Mouse (Mus musculus): ENCODE measurements around the gene Dzip1l. TPM values are rescaled to one million over a fixed set of nuclear protein-coding genes. Genes with fewer than 3 reads are reported as not detected.

Gene Dzip1l
- polyA plus RNA-seq, 1 experiment from 2014 or later, result 23.0 TPM

GRCm38 (mm10) chr9:99667596-99667995 is 38.3 kb downstream of the Dzip1l start:
- H3K4me2 ChIP-seq (replicated peaks; ENCODE audit: low read depth, low read length), result no peak overlapping the region
- H3K4me3 ChIP-seq (ENCODE audit: low read length), result no peak overlapping the region
- H3K36me3 ChIP-seq (ENCODE audit: control insufficient read depth, insufficient read depth, low read length), result peaks cover 59% of the 10 kb centered on the region

GRCm38 (mm10) chr9:99671603-99672002 is 42.3 kb downstream of the Dzip1l start:
- Histone ChIP-seq H3K9ac (ENCODE audit: low read depth, low read length) (no peak overlapping the region), H3K27ac (ENCODE audit: low read depth, low read length) (no peak overlapping the region), H3K4me2 (replicated peaks; ENCODE audit: low read depth, low read length) (no peak overlapping the region), H3K4me3 (ENCODE audit: low read length) (no peak overlapping the region), H3K9me3 (ENCODE audit: control insufficient read depth, low read length) (no peaks in the 10 kb centered on the region), H3K27me3 (ENCODE audit: control insufficient read depth, insufficient read depth, low read length) (no peaks in the 10 kb centered on the region), H3K4me1 (ENCODE audit: control insufficient read depth, insufficient read depth, low read length) (no peaks in the 10 kb centered on the region), H3K36me3 (ENCODE audit: control insufficient read depth, insufficient read depth, low read length) (peaks cover 30% of the 10 kb centered on the region)
- no peak for ATAC-seq (ENCODE audit: low FRiP score, low TSS enrichment)
- 33% methylated on average over 2 of the region's 2 CpGs for WGBS

More at GRCm38 (mm10) chr9:99667596-99667995, 38.3 kb downstream of the Dzip1l start:
- H3K9ac ChIP-seq (ENCODE audit: low read depth, low read length), result no peak overlapping the region
- H3K4me1 ChIP-seq (ENCODE audit: control insufficient read depth, insufficient read depth, low read length), result no peaks in the 10 kb centered on the region
- H3K9me3 ChIP-seq (ENCODE audit: control insufficient read depth, low read length), result no peaks in the 10 kb centered on the region
- 94% methylated on average over 8 of the region's 8 CpGs for WGBS
- ATAC-seq (ENCODE audit: low FRiP score, low TSS enrichment), result no peak
- H3K27me3 ChIP-seq (ENCODE audit: control insufficient read depth, insufficient read depth, low read length), result no peaks in the 10 kb centered on the region
- no peak overlapping the region for H3K27ac ChIP-seq (ENCODE audit: low read depth, low read length)

DNA sequence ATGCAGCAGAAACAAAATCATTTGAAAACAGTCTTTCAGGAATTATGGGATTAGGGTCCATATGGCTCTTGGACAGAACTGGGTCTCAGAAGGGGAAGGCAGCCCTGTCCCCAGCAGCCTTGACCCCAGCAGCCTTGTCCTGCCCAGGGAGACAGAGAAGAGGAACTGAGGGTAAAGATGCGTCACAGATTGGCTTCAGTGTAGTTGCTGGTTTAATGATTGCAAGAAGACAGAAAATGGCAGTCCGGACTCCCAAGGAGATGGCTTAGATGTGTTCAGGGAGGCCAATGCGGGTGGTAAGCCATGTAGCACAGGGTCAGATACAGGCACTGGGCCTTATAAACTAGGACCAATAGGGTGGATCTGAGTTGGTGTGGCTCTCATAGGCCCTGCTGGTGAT is 46.4 kb downstream of the Dzip1l start:
- no peak overlapping the region for H3K4me3 ChIP-seq (ENCODE audit: low read length)
- H3K9me3 ChIP-seq (ENCODE audit: control insufficient read depth, low read length), result no peaks in the 10 kb centered on the region
- H3K4me1 ChIP-seq (ENCODE audit: control insufficient read depth, insufficient read depth, low read length), result no peaks in the 10 kb centered on the region
- WGBS, result 86% methylated on average over 3 of the region's 3 CpGs
- H3K27ac ChIP-seq (ENCODE audit: low read depth, low read length), result no peak overlapping the region
- ATAC-seq (ENCODE audit: low FRiP score, low TSS enrichment), result no peak
- H3K27me3 ChIP-seq (ENCODE audit: control insufficient read depth, insufficient read depth, low read length), result no peaks in the 10 kb centered on the region
- no peak overlapping the region for H3K4me2 ChIP-seq (replicated peaks; ENCODE audit: low read depth, low read length)
- no peaks in the 10 kb centered on the region for H3K36me3 ChIP-seq (ENCODE audit: control insufficient read depth, insufficient read depth, low read length)
- H3K9ac ChIP-seq (ENCODE audit: low read depth, low read length), result no peak overlapping the region

DNA sequence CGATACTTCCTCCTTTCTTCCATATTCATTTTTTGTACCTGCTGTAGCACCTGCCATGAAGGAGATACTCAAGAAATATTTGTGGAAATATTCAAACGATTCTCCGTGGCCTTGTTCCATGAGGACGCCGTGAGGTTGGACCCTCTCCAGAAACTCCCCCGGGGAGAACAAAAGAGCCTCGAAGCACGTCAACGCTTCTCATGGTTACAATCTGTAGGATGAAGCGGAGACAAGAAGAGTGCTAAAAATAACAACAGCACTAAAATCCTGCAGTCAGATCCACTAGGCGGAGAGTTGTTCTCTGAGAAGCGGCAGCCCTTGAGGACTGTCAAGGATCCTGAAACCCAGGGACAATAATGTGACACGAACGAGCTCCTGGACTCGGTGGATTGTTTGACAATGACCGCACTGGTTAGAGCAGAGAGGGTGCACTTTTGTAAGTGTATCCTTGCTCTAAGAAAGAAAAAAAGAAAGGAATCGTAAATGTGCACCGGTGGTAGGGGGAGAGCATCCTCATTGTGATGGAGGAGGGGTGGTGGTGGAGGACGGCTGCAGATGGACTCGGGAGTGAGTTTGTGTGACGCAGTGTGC is 52.8 kb downstream of the Dzip1l start:
- Histone ChIP-seq H3K9me3 (ENCODE audit: control insufficient read depth, low read length) (no peaks in the 10 kb centered on the region), H3K9ac (ENCODE audit: low read depth, low read length) (no peak overlapping the region), H3K27me3 (ENCODE audit: control insufficient read depth, insufficient read depth, low read length) (no peaks in the 10 kb centered on the region), H3K4me3 (ENCODE audit: low read length) (no peak overlapping the region), H3K36me3 (ENCODE audit: control insufficient read depth, insufficient read depth, low read length) (no peaks in the 10 kb centered on the region), H3K4me2 (replicated peaks; ENCODE audit: low read depth, low read length) (no peak overlapping the region), H3K4me1 (ENCODE audit: control insufficient read depth, insufficient read depth, low read length) (no peaks in the 10 kb centered on the region), H3K27ac (ENCODE audit: low read depth, low read length) (no peak overlapping the region)
- no peak for ATAC-seq (ENCODE audit: low FRiP score, low TSS enrichment)
- 73% methylated on average over 21 of the region's 21 CpGs for WGBS

DNA sequence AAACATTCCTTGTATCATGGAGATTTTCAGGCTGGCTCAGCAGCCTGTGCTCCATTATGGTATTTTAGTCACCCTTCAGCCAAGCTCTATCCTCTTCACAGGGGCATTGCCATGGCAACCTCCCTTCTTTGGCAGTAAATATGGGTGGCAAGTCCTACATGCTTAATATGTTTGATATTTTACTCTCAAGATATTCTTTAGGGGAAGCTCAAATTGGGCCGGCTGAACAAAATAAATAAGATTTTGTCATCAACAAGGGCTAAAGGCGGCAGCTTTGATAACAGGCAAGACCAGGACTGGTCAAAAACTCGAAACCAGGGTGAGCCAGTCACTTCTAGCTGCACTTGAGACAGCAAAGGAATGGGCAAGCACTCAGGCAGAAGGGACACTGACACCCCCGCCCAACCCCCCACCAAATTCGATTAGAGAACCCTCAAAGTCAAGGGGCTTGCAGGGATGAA is 55.8 kb downstream of the Dzip1l start:
- Histone ChIP-seq H3K4me1 (ENCODE audit: control insufficient read depth, insufficient read depth, low read length) (no peaks in the 10 kb centered on the region), H3K4me3 (ENCODE audit: low read length) (no peak overlapping the region), H3K27me3 (ENCODE audit: control insufficient read depth, insufficient read depth, low read length) (no peaks in the 10 kb centered on the region), H3K9ac (ENCODE audit: low read depth, low read length) (no peak overlapping the region), H3K9me3 (ENCODE audit: control insufficient read depth, low read length) (no peaks in the 10 kb centered on the region), H3K27ac (ENCODE audit: low read depth, low read length) (no peak overlapping the region), H3K4me2 (replicated peaks; ENCODE audit: low read depth, low read length) (no peak overlapping the region), H3K36me3 (ENCODE audit: control insufficient read depth, insufficient read depth, low read length) (no peaks in the 10 kb centered on the region)
- no peak for ATAC-seq (ENCODE audit: low FRiP score, low TSS enrichment)
- WGBS, result 75% methylated on average over 5 of the region's 5 CpGs

DNA sequence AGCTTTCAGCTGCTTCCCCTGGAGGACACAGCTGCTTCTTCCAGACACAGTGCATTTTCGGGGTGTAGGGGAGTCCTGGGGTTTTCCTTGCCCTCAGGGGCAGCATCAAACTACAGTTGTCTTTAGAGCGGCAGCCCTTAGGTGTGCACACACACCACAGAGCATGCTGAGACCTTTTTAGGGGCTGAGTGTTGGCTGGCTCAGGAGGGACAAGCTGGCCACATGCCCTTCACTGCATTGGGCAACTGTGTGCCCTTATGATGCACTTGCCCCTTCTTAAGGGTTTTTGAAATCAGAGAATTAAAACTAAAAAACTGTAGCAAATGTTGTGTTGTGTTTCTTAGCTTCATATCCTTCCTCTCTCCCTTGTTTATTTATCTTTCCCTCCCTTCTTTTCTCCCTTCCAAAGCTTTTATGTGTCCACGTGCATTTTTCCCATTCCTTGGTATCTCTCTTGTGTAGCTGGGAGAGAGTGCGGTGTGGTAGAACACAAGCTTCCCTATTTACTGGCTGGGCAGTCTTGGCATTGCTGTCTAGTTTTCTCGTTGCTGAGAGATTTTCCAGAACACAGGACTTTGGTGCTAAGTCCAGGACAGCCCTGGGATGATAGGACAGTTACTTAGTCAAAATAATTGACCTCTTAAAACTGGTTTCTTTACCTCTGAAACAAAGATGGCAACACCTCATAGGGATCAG is 56.4 kb downstream of the Dzip1l start:
- no peak for ATAC-seq (ENCODE audit: low FRiP score, low TSS enrichment)
- no peaks in the 10 kb centered on the region for H3K9me3 ChIP-seq (ENCODE audit: control insufficient read depth, low read length)
- 68% methylated on average over 5 of the region's 5 CpGs for WGBS
- H3K36me3 ChIP-seq (ENCODE audit: control insufficient read depth, insufficient read depth, low read length), result no peaks in the 10 kb centered on the region
- no peaks in the 10 kb centered on the region for H3K27me3 ChIP-seq (ENCODE audit: control insufficient read depth, insufficient read depth, low read length)
- no peak overlapping the region for H3K4me3 ChIP-seq (ENCODE audit: low read length)
- H3K4me1 ChIP-seq (ENCODE audit: control insufficient read depth, insufficient read depth, low read length), result no peaks in the 10 kb centered on the region
- H3K27ac ChIP-seq (ENCODE audit: low read depth, low read length), result no peak overlapping the region
- no peak overlapping the region for H3K4me2 ChIP-seq (replicated peaks; ENCODE audit: low read depth, low read length)
- no peak overlapping the region for H3K9ac ChIP-seq (ENCODE audit: low read depth, low read length)

DNA sequence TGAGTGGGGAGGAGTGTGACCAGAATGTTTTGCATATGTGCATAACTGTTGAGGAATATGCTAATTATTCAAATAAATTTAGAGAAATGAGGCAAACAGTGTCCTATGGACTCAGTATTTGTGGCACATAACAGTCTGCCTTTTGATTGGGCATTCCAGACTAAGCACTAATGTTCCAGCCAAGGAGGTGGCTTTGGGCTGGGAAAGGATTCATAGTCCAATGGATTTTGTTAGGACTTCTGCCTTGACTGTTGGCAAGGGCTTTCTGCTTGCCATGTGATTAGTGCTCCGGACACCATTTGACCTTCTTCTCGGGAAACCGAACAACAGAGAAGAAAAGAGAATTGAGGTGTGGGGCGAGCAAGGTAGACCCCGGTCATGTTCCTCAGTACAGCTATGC is 60.5 kb downstream of the Dzip1l start:
- Histone ChIP-seq H3K4me2 (replicated peaks; ENCODE audit: low read depth, low read length) (no peak overlapping the region), H3K27me3 (ENCODE audit: control insufficient read depth, insufficient read depth, low read length) (no peaks in the 10 kb centered on the region), H3K36me3 (ENCODE audit: control insufficient read depth, insufficient read depth, low read length) (no peaks in the 10 kb centered on the region), H3K9me3 (ENCODE audit: control insufficient read depth, low read length) (no peaks in the 10 kb centered on the region), H3K4me3 (ENCODE audit: low read length) (no peak overlapping the region), H3K9ac (ENCODE audit: low read depth, low read length) (no peak overlapping the region), H3K27ac (ENCODE audit: low read depth, low read length) (no peak overlapping the region), H3K4me1 (ENCODE audit: control insufficient read depth, insufficient read depth, low read length) (no peaks in the 10 kb centered on the region)
- no peak for ATAC-seq (ENCODE audit: low FRiP score, low TSS enrichment)
- WGBS, result 93% methylated on average over 5 of the region's 5 CpGs

DNA sequence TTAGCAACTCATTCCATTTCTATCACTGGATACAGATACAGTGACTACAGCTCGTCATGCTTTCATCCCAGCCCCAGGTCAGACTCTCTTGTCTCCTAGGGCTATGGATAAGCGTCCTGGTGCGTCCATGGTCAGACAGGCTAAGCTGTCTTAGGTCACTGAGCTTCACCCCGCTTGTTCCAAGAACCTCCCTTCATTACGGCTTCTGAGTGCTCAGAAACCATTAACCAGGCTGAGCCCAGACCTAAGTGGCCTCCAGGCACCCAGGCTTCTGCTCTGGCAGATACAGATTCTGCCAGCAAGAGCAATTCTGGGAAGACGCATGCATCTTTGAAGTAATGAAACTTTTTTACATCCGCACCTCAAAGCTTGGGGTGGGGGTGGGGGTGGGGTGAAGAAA is 61.1 kb downstream of the Dzip1l start:
- ATAC-seq (ENCODE audit: low FRiP score, low TSS enrichment), result no peak
- Histone ChIP-seq H3K9ac (ENCODE audit: low read depth, low read length) (no peak overlapping the region), H3K27ac (ENCODE audit: low read depth, low read length) (no peak overlapping the region), H3K4me1 (ENCODE audit: control insufficient read depth, insufficient read depth, low read length) (no peaks in the 10 kb centered on the region), H3K27me3 (ENCODE audit: control insufficient read depth, insufficient read depth, low read length) (no peaks in the 10 kb centered on the region), H3K36me3 (ENCODE audit: control insufficient read depth, insufficient read depth, low read length) (no peaks in the 10 kb centered on the region), H3K4me2 (replicated peaks; ENCODE audit: low read depth, low read length) (no peak overlapping the region), H3K9me3 (ENCODE audit: control insufficient read depth, low read length) (no peaks in the 10 kb centered on the region), H3K4me3 (ENCODE audit: low read length) (no peak overlapping the region)
- WGBS, result 72% methylated on average over 7 of the region's 7 CpGs

GRCm38 (mm10) chr9:99694961-99695360 is 65.7 kb downstream of the Dzip1l start:
- WGBS, result 63% methylated on average over 7 of the region's 7 CpGs
- no peak overlapping the region for H3K9ac ChIP-seq (ENCODE audit: low read depth, low read length)
- no peaks in the 10 kb centered on the region for H3K27me3 ChIP-seq (ENCODE audit: control insufficient read depth, insufficient read depth, low read length)
- H3K27ac ChIP-seq (ENCODE audit: low read depth, low read length), result no peak overlapping the region
- no peaks in the 10 kb centered on the region for H3K4me1 ChIP-seq (ENCODE audit: control insufficient read depth, insufficient read depth, low read length)
- ATAC-seq (ENCODE audit: low FRiP score, low TSS enrichment), result no peak
- H3K4me2 ChIP-seq (replicated peaks; ENCODE audit: low read depth, low read length), result no peak overlapping the region
- no peaks in the 10 kb centered on the region for H3K36me3 ChIP-seq (ENCODE audit: control insufficient read depth, insufficient read depth, low read length)
- H3K4me3 ChIP-seq (ENCODE audit: low read length), result no peak overlapping the region
- no peaks in the 10 kb centered on the region for H3K9me3 ChIP-seq (ENCODE audit: control insufficient read depth, low read length)
